Mouse (Mus musculus): ENCODE data around the gene Zfp869.
A peak's percentile ranks its signal among the peaks of the same experiment; 100 is the strongest.
"Not testable (repeated sequence)": the region's sequence is repeated elsewhere in the genome, so short reads cannot be mapped to it uniquely, and the experiment has no call there.

Gene Zfp869

GRCm38 (mm10) chr8:69710624-69711023 lies at the start of gene Zfp869:
TSS of gene Zfp869 (minus strand) at chr8:69710724.
- not testable (repeated sequence) for DNase-seq (ENCODE audit: low spot score)

GRCm38 (mm10) chr8:69758316-69758715 lies 47.8 kb upstream of the Zfp869 start:
- DNase-seq (ENCODE audit: low spot score), result no peak

GRCm38 (mm10) chr8:69752437-69752836 lies 41.9 kb upstream of the Zfp869 start:
- no peak for DNase-seq (ENCODE audit: low spot score)

- peak; percentile 95 for DNase-seq (ENCODE audit: low spot score)
These were observed 39.3 kb upstream of the Zfp869 start, which contains the start of gene Zfp963 for GRCm38 (mm10) chr8:69749544-69750454. TSS of gene Zfp963 (minus strand) at chr8:69749970.

- no peak for DNase-seq (ENCODE audit: low spot score)
These were observed 30.7 kb upstream of the Zfp869 start for GRCm38 (mm10) chr8:69741231-69741630.

- no peak for DNase-seq (ENCODE audit: low spot score)
These were observed 30.2 kb upstream of the Zfp869 start for GRCm38 (mm10) chr8:69740763-69741162.

GRCm38 (mm10) chr8:69735495-69735894 lies 25.0 kb upstream of the Zfp869 start:
- no peak for DNase-seq (ENCODE audit: low spot score)

GRCm38 (mm10) chr8:69717232-69717580 lies 6.7 kb upstream of the Zfp869 start:
- no peak for DNase-seq (ENCODE audit: low spot score)

GRCm38 (mm10) chr8:69716403-69717231 lies 6.1 kb upstream of the Zfp869 start:
- peak; percentile 89 for DNase-seq (ENCODE audit: low spot score)

GRCm38 (mm10) chr8:69715366-69715765 lies 4.8 kb upstream of the Zfp869 start:
- DNase-seq (ENCODE audit: low spot score), result no peak

- DNase-seq (ENCODE audit: low spot score), result no peak
These were observed 3.0 kb upstream of the Zfp869 start for GRCm38 (mm10) chr8:69713516-69713915.

GRCm38 (mm10) chr8:69701810-69702209 lies 8.7 kb downstream of the Zfp869 start:
- no peak for DNase-seq (ENCODE audit: low spot score)

GRCm38 (mm10) chr8:69665051-69665450 lies 45.5 kb downstream of the Zfp869 start:
- not testable (repeated sequence) for DNase-seq (ENCODE audit: low spot score)

GRCm38 (mm10) chr8:69661294-69661693 lies 49.2 kb downstream of the Zfp869 start:
- no peak for DNase-seq (ENCODE audit: low spot score)
